Mouse (Mus musculus): ENCODE measurements at regions not wholly inside any gene's neighbourhood (a gene's known extent, or its start where the extent isn't known, plus 50 kb on each side); places are given as distances from the start of the nearest gene placed in this dataset.
A peak's percentile ranks its signal among the peaks of the same experiment; 100 is the strongest.
"Not testable (repeated sequence)": the region's sequence is repeated elsewhere in the genome, so short reads cannot be mapped to it uniquely, and the experiment has no call there.

GRCm38 (mm10) chr11:22420003-22420723 is 78.1 kb upstream of the Ehbp1 start:
- DNase-seq = no peak

DNA sequence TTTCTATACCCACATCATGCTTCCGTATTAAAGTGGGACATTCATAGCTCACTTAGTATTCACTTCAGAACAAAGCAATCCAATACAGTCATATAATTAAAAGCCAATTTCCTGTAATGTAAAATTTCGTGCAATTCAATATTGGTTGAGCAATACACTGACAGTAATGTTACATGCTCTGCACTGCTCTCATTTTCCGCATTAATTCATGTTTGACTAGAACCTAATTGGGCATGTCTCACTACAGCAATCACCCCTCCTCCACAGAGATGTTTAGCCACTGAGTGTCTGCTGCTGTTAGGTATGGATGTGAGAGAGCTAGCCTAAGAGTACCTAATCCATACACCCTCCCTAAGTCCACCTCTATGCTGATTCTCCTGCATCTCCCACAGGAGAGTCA is 79.7 kb upstream of the Ehbp1 start:
- no peak for DNase-seq

GRCm38 (mm10) chr11:22437140-22437850 is 74.6 kb upstream of the Tmem17 start:
- peak; percentile 87 for DNase-seq

- DNase-seq = no peak
Measured at GRCm38 (mm10) chr11:22437851-22438215, 74.1 kb upstream of the Tmem17 start.

- peak; percentile 21 for DNase-seq
Measured at GRCm38 (mm10) chr11:22438441-22439066, 73.3 kb upstream of the Tmem17 start.

DNA sequence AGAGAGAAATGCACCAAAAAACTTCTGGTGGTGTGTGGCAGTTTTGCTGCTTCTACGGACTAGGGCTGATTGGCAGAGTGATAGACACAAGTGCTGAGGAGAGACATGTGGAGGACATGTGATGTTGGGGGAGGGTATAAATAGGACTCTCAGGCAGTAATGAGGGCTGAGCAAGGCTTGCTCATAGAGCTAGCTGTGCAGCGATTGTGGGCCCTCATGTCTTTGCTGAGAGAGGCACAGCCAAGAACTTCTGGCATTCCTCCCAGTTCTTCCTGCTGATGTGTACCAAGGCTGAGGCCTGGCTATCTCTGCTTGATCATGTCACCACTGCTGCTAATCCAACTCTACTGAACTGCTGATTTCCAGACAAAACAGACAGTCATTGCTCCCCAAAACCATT is 71.4 kb upstream of the Tmem17 start:
- peak; percentile 80 for DNase-seq

GRCm38 (mm10) chr11:22453161-22453560 is 58.7 kb upstream of the Tmem17 start:
- no peak for DNase-seq

DNA sequence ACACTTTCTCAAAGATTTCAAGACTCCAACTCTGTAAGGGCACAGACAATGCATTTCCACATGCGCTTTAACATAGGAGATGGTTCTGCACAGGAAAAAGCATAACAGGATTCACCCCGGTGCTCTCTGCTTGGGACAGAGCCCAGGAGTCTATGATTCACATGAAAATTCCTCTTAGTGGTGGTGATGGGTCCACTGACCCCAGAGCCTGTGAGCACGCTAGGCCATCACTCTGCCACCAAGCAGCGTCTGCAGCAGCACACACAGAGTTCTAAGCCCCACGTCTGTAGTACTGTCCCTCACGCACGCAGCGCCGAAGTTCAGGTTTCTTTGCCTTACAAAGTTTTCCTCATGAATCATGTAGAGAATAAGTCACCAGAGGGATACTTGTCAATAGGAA is 55.6 kb upstream of the Tmem17 start:
- DNase-seq = no peak

DNA sequence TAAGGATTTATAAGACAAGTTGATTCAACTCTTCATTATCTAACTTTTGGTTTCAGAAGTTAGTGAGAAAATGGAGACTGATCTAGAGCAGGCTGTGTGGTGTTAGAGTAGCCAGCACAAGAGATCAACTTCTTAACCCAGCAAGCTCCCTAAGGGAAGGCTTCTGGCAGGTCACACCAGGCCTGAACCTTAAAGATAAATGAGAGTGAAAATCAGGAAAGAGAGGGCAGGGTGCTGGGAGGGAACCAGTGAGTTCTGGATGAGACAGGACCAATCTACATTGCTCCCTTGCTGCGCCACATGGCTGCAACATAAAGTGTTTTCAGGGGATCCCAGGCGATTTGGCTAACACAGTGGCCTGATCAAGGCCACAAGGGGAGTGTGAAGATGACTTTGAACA is 54.7 kb upstream of the Tmem17 start:
- no peak for DNase-seq

- no peak for DNase-seq
Measured at GRCm38 (mm10) chr11:22458951-22459703, 52.8 kb upstream of the Tmem17 start.

DNA sequence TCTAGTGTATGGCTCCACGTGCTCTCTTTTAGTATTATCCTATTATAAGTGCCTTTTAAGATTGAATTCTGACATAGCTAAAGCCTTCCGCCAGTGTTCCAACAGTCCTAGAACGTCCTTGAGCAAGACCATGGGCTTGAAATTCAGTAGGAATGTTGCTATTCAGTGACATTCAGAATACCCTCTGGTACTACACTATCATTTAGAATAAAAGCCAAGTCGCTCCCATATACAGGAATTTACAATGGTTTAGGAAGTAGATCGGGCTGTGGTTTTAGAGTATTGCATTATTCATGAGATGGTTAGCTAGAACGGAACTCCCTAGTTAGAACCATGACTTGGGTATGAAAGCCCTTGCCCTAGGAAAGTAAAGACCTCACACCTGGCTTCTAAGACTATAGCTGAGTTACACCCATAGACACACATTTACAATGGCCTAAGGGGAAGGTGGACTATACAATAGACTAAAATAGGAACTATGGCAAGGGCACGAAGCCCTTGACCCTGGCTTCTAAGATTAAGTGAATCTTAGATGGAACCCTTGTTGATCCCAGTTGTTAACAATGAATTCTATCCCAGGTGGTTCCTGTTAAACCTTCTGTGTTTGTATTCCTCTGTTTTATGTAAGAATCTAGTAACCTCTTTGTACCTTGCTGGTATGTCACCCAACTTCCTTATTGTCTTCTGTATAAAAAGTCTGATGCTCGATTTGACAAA is 50.7 kb upstream of the Tmem17 start:
- DNase-seq = not testable (repeated sequence)

Measured in adrenal gland, adult 2 months (tissue).